Mouse (Mus musculus) heart, adult 18-20 months (tissue): ENCODE results near the gene Mtmr12. TPM values are rescaled to one million over a fixed set of nuclear protein-coding genes. Genes with fewer than 3 reads are reported as not detected.

Experiments
- DNase-seq, 2 experiments: peaks; one replicate each; pipeline ENCODE4 v3.0.0; 2021 to 2022; ENCODE audit warnings: mixed read lengths in 1 of 2
- total RNA-seq, 2 experiments: library from RNA; stranded (reverse); gene quantifications; 2 replicates each; pipeline ENCODE4 v1.2.3; 2021

Gene Mtmr12
- total RNA-seq, 2 experiments from 2014 or later: 9.9 to 10.7 TPM

- no peak for DNase-seq
These were observed 70.3 kb downstream of the Mtmr12 start for GRCm38 (mm10) chr15:12275091-12275623.

- DNase-seq: no peak
These were observed 75.0 kb downstream of the Mtmr12 start for GRCm38 (mm10) chr15:12279816-12280215.

GRCm38 (mm10) chr15:12284794-12285534 is 80.1 kb downstream of the Mtmr12 start:
- DNase-seq: peak in 1 of 2 experiments; percentile 32

GRCm38 (mm10) chr15:12285535-12285809 is 80.6 kb downstream of the Mtmr12 start:
- peak in 1 of 2 experiments; percentile 9 for DNase-seq

- DNase-seq: no peak
These were observed 85.5 kb downstream of the Mtmr12 start for GRCm38 (mm10) chr15:12290330-12290729.

- no peak for DNase-seq
These were observed 86.9 kb downstream of the Mtmr12 start for GRCm38 (mm10) chr15:12291757-12292156.

- no peak for DNase-seq
These were observed 91.4 kb downstream of the Mtmr12 start for GRCm38 (mm10) chr15:12296228-12296627.

- DNase-seq: no peak
These were observed 93.5 kb downstream of the Mtmr12 start for GRCm38 (mm10) chr15:12298231-12298737.

GRCm38 (mm10) chr15:12301771-12302170 is 96.9 kb downstream of the Mtmr12 start:
- DNase-seq: no peak

- peak; percentile 47 to 55 for DNase-seq
These were observed 101.6 kb downstream of the Mtmr12 start for GRCm38 (mm10) chr15:12306188-12307071.

- DNase-seq: no peak
These were observed 102.3 kb downstream of the Mtmr12 start for GRCm38 (mm10) chr15:12307114-12307513.

- no peak for DNase-seq
These were observed 103.7 kb downstream of the Mtmr12 start for GRCm38 (mm10) chr15:12308539-12308938.

- DNase-seq: no peak
These were observed 105.8 kb downstream of the Mtmr12 start for GRCm38 (mm10) chr15:12310676-12311075.

GRCm38 (mm10) chr15:12311465-12311864 is 106.6 kb downstream of the Mtmr12 start:
- DNase-seq: no peak

- DNase-seq: peak in 1 of 2 experiments; percentile 52
These were observed 108.4 kb downstream of the Mtmr12 start for GRCm38 (mm10) chr15:12313255-12313654.

- DNase-seq: no peak
These were observed 109.8 kb downstream of the Mtmr12 start for GRCm38 (mm10) chr15:12314584-12314983.

GRCm38 (mm10) chr15:12315996-12316395 is 111.2 kb downstream of the Mtmr12 start:
- DNase-seq: no peak

- no peak for DNase-seq
These were observed 112.5 kb downstream of the Mtmr12 start for GRCm38 (mm10) chr15:12317290-12317689.

GRCm38 (mm10) chr15:12318451-12318850 is 113.6 kb downstream of the Mtmr12 start:
- peak in 1 of 2 experiments; percentile 29 for DNase-seq

GRCm38 (mm10) chr15:12319889-12320288 is 115.1 kb downstream of the Mtmr12 start:
- no peak for DNase-seq

- no peak for DNase-seq
These were observed 115.7 kb downstream of the Mtmr12 start for GRCm38 (mm10) chr15:12320441-12321090.

GRCm38 (mm10) chr15:12321091-12321787 is 116.4 kb downstream of the Mtmr12 start, which contains the start of gene Golph3:
Gene Golph3, plus strand, starts transcription at chr15:12321450.
- peak; percentile 95 for DNase-seq
